Mouse (Mus musculus): ENCODE measurements around the gene Sft2d2.

GRCm38 (mm10) chr1:165160723-165161405, 33.4 kb downstream of the Sft2d2 start, which contains the start of gene Tbx19:
- no peak for TF ChIP-seq CTCF (IDR thresholded peaks at IDR 0.05; ENCODE audit: control insufficient read depth, insufficient read depth, insufficient replicate concordance, low read depth, low read length)
- TF ChIP-seq POLR2A (IDR thresholded peaks at IDR 0.05; ENCODE audit: control insufficient read depth, low read depth, low read length), result no peak
